Mouse (Mus musculus): ENCODE measurements around the gene Bckdha.
A peak's percentile ranks its signal among the peaks of the same experiment; 100 is the strongest.

Gene Bckdha

DNA sequence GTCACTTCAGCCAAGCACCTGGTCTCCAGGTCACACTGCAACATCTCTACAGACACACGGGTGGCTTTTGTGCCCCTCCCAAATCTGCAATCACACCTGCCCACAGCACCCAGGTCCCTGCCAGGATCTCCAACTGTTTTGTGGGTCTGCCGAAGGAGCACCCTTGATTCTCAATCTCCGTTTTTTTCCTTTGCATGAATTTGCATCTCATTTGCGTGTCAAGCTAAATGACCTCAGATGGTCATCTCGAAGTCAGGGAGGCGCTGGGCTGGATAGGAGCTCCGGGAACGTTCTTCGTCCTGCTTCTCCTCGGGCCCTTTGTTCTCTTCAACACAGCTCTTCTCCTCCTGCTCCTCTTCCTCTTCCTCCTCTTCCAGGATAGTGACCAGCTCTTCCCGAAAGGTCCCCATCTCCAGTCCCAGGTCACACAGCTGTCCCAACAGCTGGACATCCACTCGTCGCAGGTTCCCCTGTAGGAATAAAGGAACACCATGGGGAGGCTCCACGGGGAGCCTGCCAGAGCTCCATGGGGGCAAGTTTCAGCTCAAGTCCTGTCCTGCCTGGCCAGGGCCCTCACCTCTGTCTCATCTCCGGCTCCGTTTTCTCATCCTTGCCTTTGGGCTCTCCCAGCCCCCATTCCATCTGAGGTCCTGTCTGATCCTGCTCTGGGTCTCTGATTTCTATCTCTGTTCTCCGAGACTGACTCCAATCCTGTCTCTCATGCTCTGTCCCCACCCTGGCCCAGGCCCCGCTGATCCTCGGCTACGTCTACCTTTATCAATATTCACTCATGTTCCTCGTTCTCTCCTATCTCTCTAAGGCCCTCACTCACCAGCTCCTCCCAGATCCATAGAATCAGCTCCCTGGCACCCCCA, 43.7 kb downstream of the Bckdha start:
- peak in 1 of 2 experiments; percentile 12 for DNase-seq (ENCODE audit: low spot score in 2 of 2)

DNA sequence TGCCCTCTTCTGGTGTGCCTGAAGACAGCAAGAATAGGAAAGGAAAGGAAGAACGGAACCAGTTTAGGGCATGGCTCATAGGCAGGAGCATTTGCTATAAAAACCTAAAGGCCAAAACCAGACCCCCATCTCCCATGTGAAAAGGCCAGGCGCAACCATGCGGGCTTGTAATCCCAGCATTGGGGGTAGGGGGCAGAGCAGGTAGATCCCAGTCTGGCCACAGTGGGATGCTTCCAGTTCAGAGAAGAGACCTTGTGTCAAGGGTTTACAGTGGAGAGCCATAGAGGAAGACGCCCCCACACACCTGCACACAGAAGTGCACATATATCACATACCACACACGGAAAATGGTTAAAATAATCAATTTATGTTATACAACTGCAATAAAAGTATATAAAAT, 44.7 kb downstream of the Bckdha start:
- DNase-seq (ENCODE audit: low spot score in 2 of 2), result peak in 1 of 2 experiments; percentile 8

DNA sequence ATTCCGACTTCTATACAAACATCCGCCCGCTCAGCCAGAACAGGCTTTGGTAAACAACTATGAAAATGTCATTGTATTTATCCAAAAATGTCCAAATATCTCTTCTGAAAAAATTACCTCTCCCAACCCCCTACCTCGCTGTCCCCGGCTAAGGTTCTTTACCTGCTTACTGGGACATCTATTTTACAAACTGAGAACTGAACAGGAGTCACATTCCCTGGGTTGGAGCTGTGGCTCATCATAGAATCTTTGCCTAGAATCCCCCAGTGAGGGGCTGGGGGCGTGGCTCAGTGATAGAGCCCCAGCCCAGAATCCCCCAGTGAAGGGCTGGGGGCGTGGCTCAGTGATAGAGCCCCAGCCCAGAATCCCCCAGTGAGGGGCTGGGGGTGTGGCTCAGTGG, 47.3 kb downstream of the Bckdha start:
- no peak for DNase-seq (ENCODE audit: low spot score in 2 of 2)

DNA sequence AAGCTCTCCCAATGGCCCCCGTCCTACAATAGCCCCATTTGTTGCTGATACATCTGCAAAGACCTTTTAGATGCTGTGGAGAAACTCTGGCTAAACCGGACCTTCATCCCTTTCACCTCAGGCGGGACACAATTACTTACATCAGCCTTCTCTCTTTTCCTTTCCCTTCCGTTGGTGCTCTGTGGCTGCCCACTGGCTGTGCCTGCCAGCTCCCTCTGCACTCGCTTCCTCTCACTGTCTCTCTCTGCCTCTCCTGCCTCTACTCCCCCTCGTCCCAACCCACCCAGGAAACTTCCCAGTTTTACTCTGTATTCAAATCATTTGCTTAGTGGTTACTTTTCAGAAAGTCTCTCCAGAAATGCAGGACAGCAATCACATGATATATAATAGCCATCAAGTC, 48.7 kb downstream of the Bckdha start:
- peak in 1 of 2 experiments; percentile 11 for DNase-seq (ENCODE audit: low spot score in 2 of 2)

DNA sequence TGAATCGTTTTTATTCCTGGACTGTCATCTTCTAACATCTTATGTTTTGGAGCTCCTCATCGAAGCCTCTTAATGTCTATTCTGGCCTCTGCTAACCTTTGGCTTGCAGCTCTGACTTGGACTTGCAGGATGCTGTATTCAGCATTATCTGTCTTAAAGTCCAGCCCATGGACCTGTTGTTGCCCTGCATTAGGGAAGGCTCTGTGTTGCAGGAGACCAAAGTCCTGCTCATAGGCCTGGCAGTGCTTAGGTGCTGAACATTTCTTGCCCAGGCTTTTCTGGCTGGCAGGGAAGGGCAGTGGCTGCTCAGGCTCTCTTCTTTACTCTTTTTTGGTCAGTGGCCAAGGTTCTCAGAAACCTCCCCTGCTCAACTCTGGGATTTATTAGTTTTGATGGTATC, 51.6 kb downstream of the Bckdha start:
- peak in 1 of 2 experiments; percentile 13 for DNase-seq (ENCODE audit: low spot score in 2 of 2)

DNA sequence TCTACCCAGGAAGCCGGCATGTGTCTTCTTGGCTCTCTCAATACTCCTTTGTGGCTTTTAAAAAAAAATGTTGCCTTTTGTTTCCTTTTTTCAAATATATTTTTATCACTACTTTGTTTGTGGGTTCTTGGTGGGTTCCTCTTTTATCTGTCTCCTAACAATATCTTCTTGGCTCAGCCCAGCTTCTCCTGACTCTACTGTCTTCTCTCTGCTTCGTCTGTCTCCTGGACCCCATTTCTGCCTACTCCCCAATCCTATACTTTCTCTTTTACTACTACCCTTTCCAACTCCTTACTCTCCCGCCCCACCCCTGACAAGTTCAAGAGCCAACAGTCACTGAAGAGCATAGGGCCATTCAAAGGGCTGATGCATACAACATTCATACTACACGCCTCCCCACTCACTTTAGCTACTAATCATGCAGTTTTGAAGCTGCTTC, 52.1 kb downstream of the Bckdha start:
- peak in 1 of 2 experiments; percentile 21 for DNase-seq (ENCODE audit: low spot score in 2 of 2)

DNA sequence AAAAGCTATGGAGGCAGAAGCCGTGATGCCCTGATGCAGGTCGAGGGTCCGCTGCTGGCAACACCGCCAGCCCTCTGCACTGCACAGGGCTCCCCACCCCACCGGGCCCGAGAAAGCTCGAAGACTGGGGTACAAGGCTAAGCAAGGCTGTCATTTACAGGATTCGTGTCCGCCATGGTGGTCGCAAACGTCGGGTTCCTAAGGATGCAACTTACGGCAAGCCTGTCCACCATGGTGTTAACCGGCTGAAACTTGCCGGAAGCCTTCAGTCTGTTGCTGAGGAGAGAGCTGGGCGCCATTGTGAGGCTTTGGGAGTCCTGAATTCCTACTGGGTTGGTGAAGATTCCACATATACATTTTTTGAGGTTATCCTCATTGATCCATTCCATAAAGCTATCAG, 57.4 kb downstream of the Bckdha start:
- peak in 1 of 2 experiments; percentile 9 for DNase-seq (ENCODE audit: low spot score in 2 of 2)

DNA sequence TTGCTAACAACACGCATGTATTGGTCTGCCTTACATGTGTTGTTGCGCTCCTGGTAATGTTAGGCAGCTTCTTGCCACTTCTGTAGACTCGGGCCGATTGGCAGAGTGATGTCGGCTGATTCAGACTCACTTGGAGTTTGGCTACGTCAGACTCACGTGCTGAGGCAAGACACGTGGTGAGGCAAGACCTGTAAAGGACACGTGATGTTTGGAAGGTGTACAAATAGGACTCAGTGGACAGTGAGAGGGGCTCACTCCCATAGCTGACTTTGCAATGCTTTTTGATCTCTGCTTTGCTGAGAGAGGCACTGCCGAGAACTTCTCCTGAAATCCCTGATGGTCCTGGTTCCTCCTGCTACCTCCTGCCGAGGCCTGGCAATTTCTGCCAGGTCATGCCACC, 58.1 kb downstream of the Bckdha start:
- peak in 1 of 2 experiments; percentile 11 for DNase-seq (ENCODE audit: low spot score in 2 of 2)

DNA sequence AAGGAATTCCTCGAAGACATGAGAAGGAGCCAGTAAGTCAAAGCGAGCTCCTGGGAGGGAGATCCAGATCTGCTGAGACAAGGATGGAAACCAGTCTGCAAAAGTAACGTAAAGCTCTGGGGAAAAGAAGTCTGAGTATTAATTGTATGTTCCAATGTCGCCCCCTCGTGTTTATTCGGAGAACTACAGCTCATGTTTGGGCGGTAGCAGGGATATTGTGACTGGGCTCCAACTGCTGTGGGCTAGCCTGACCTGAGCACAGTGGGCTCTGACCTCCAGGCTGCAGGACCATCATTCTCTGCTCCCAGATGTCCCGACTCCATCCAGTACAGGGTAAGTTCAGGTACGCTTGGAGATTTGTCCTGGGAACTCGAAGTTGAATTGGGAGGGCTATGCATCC, 59.1 kb downstream of the Bckdha start:
- peak; percentile 70 to 83 for DNase-seq (ENCODE audit: low spot score in 2 of 2)

DNA sequence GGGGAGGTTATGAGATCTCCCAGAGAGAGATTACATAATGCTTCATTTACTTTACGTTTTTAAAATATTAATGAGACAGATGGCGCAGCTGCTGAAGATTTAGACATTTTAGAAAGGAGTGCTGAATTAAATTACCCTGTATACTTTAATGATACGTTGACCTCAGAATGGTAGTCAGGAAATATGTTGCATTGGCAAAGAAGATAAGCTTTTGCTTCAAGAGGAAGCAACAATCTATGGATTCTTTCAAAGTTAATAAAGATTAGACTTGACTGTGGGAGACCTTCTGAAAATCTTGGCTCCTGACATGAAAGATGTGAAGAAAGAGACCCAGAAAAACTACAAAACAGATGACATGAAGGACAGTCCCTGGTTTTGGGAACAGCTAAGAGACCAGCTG, 64.9 kb downstream of the Bckdha start:
- DNase-seq (ENCODE audit: low spot score in 2 of 2), result no peak

DNA sequence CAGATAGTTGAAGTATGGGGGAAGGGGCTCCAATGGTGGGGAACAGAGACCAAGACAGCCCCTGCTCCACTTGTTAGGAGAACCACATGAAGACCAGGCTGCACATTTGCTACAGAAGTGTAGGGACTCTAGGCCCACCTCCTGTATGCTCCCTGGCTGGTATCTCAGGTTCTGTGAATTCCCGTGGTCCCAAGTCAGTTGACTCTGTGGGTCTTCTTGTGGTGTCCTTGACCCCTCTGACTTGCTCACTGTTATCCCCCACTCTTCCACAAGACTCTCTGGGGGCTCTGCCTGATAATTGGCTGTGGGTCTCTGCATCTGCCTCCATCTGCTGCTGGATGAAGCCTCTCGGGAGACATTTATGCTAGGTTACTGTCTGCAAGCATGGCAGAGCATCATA, 67.6 kb downstream of the Bckdha start:
- DNase-seq (ENCODE audit: low spot score in 2 of 2), result no peak

DNA sequence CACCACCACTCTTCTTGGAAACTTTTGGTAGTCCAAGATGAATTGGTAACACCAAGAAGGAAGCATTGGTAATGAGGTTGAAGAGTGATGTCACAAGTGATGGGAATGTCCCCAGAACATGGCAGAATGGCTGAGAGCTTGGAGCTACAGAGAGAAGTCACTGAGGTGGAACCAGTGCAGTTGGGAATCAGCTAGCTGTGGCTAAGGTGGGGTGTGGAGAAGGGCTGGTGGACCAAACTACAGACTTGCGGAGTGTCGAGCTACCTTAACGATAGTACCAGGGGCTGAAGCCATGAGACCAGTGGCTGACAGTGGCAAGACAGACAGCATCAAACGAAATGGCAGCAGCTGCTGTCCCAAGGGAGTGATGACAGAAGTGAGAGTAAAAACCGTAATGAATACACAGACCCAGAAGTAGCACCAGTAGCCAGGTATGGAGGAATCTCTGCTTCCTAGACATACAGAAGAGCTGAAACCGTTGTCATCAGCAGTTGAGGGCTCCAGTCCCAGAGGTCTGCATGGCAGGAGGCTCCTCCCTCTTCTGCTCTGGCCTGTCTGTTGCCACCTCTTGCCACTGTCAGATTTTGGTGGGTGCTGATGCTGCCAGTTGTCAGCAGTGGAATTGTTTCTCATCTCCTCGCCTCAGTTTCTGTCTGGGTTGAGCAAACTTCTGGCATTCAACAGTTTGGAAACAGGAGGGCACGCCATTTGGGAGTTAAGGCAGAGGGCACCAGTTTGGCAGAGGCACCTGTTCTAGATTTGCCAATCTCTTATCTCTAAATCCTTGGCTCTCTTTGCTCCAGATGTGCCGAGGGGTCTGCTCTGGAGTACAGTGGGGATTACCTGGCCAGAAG, 73.2 kb downstream of the Bckdha start:
- no peak for DNase-seq (ENCODE audit: low spot score in 2 of 2)

DNA sequence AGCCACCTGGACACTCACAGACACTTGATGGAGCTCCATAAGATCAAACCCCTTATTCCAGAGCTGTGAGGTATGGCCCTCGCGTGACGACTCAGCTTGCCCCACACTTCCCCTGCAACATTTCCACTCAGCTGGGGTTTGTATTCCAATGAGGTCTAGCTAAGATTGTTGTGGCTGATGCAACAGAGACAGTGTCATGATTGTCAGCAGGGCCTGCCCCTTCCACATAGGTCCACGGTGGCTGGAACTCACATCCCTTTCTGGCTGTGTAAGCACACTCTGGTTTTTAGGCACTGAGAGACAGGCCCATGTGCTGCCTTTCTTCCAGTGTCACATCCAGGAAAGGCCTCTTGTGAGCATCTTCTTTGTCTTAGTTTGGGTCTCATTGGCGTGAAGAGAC, 74.1 kb downstream of the Bckdha start:
- DNase-seq (ENCODE audit: low spot score in 2 of 2), result no peak

DNA sequence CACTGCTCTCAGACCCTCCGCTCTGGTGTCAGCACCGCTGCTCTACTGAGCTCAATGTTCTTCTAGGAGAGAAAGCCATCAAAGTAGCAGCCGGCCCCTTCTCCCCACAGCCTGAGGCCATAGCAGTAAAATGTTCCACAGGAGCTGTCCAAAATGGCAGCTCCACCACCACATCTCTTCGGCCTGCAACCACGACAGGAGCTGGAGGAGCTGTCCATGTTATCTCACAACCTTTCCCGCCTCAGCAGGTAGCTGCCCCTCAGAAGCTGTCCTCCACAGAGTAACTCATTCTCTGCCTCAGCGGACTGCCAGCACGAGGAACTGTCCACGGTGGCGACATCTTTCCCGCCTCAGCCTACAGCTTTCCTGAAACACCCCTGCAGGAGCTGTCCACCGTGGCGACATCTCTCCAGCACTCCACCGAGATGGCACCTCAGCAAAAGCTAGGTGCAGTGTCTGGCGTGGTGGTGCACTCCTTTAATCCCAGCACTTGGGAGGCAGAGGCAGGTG, 76.4 kb downstream of the Bckdha start:
- no peak for DNase-seq (ENCODE audit: low spot score in 2 of 2)
